ENCODE assay signal across 13 mouse cellular contexts in genomic region chr19:40411379-40411813, GRCm38 (mm10).
DNase-seq lines count a peak whose midpoint lies in the region; ATAC-seq and TF ChIP-seq lines count a peak whose summit lies in the region.
"Had no signal": no experiment of that assay in that cellular context is flagged by ENCODE, and none has a peak within 500 bp of the region (broad histone marks: within the 10 kb centered on the region; RNA-seq: fewer than 3 reads in every experiment).

No protein-coding gene starts in this region.

- no peaks in the 10 kb centered on the region for H3K36me3 ChIP-seq in heart, postnatal 0 days (replicated peaks; ENCODE audit: control insufficient read depth, insufficient read depth, low read length)
- H3K36me3 ChIP-seq in liver, postnatal 0 days (replicated peaks; ENCODE audit: insufficient read depth, low read length): no peaks in the 10 kb centered on the region
- H3K36me3 ChIP-seq in liver, embryonic 12.5 days: no peaks in the 10 kb centered on the region
- H3K36me3 ChIP-seq in limb, embryonic 14.5 days (ENCODE audit: control insufficient read depth, insufficient read depth, low read length): no peaks in the 10 kb centered on the region
- H3K36me3 ChIP-seq: embryonic facial prominence, embryonic 12.5 days; neural tube, embryonic 13.5 days had no signal

- peaks cover 50% of the 10 kb centered on the region for H3K4me1 ChIP-seq in heart, postnatal 0 days (ENCODE audit: control insufficient read depth, insufficient read depth)
- H3K4me1 ChIP-seq in liver, postnatal 0 days (ENCODE audit: insufficient read depth): peaks cover 40% of the 10 kb centered on the region
- peaks cover 31% of the 10 kb centered on the region for H3K4me1 ChIP-seq in liver, embryonic 12.5 days
- peaks cover 29% of the 10 kb centered on the region for H3K4me1 ChIP-seq in limb, embryonic 14.5 days (ENCODE audit: control insufficient read depth, insufficient read depth, low read length)

- TF ChIP-seq CTCF in heart, postnatal 0 days (IDR thresholded peaks at IDR 0.05; ENCODE audit: low read depth): no peak
- TF ChIP-seq CTCF in liver, postnatal 0 days (IDR thresholded peaks at IDR 0.05; ENCODE audit: low read depth): no peak

- ATAC-seq in heart, postnatal 0 days (ENCODE audit: insufficient read depth, low read depth): no peak
- no peak for ATAC-seq in liver, postnatal 0 days
- ATAC-seq in liver, embryonic 12.5 days: no peak
- no peak for ATAC-seq in limb, embryonic 14.5 days (ENCODE audit: low FRiP score, low read depth)

- no peak for TF ChIP-seq EP300 in heart, postnatal 0 days (IDR thresholded peaks at IDR 0.05; ENCODE audit: low read depth)
- no peak for TF ChIP-seq EP300 in liver, postnatal 0 days (IDR thresholded peaks at IDR 0.05; ENCODE audit: low read depth)

- DNase-seq in heart, postnatal 0 days (ENCODE audit: low spot score): no peak
- DNase-seq in heart, adult 9 months (ENCODE audit: low spot score in 2 of 2): no peak
- no peak for DNase-seq in liver, postnatal 0 days
- peak; percentile 56 for DNase-seq in cerebellum, adult 9-11 months
- no peak for DNase-seq in limb, embryonic 14.5 days (ENCODE audit: low spot score)
- DNase-seq in frontal cortex, adult 2 months (ENCODE audit: extremely low spot score in 1 of 2, low spot score in 1 of 2): no peak
- DNase-seq in adrenal gland, postnatal 36 days: no peak
- DNase-seq: kidney, postnatal 25 days; right cerebral cortex, postnatal 4 days; thymus, adult 2 months had no signal

- H3K27me3 ChIP-seq in heart, postnatal 0 days (ENCODE audit: control insufficient read depth, insufficient read depth, low read length): no peaks in the 10 kb centered on the region
- H3K27me3 ChIP-seq in liver, postnatal 0 days (ENCODE audit: insufficient read depth, low read length): no peaks in the 10 kb centered on the region
- no peaks in the 10 kb centered on the region for H3K27me3 ChIP-seq in liver, embryonic 12.5 days (replicated peaks)
- H3K27me3 ChIP-seq in limb, embryonic 14.5 days (ENCODE audit: control insufficient read depth, insufficient read depth, low read length): no peaks in the 10 kb centered on the region
- H3K27me3 ChIP-seq: embryonic facial prominence, embryonic 12.5 days; neural tube, embryonic 13.5 days had no signal

- H3K9ac ChIP-seq in heart, postnatal 0 days (replicated peaks; ENCODE audit: low read depth, low read length): no peak overlapping the region
- no peak overlapping the region for H3K9ac ChIP-seq in liver, postnatal 0 days (replicated peaks)
- H3K9ac ChIP-seq in liver, embryonic 12.5 days: no peak overlapping the region
- no peak overlapping the region for H3K9ac ChIP-seq in limb, embryonic 14.5 days (ENCODE audit: low read depth, low read length, severe bottlenecking)
- H3K9ac ChIP-seq: embryonic facial prominence, embryonic 12.5 days; neural tube, embryonic 13.5 days had no signal

- H3K4me3 ChIP-seq in heart, postnatal 0 days (ENCODE audit: low read depth, low read length): no peak overlapping the region
- H3K4me3 ChIP-seq in liver, postnatal 0 days (ENCODE audit: low read depth, low read length): no peak overlapping the region
- H3K4me3 ChIP-seq in liver, embryonic 12.5 days: no peak overlapping the region
- no peak overlapping the region for H3K4me3 ChIP-seq in limb, embryonic 14.5 days (replicated peaks; ENCODE audit: low read length)
- H3K4me3 ChIP-seq: embryonic facial prominence, embryonic 12.5 days; neural tube, embryonic 13.5 days had no signal

- no peaks in the 10 kb centered on the region for H3K9me3 ChIP-seq in heart, postnatal 0 days (replicated peaks; ENCODE audit: control insufficient read depth, low read length)
- no peaks in the 10 kb centered on the region for H3K9me3 ChIP-seq in liver, postnatal 0 days (ENCODE audit: low read length)
- H3K9me3 ChIP-seq in liver, embryonic 12.5 days (replicated peaks): no peaks in the 10 kb centered on the region
- no peaks in the 10 kb centered on the region for H3K9me3 ChIP-seq in limb, embryonic 14.5 days (ENCODE audit: control insufficient read depth, low read length)
- H3K9me3 ChIP-seq: embryonic facial prominence, embryonic 12.5 days; neural tube, embryonic 13.5 days had no signal

- H3K27ac ChIP-seq in heart, postnatal 0 days (ENCODE audit: low read depth): peak overlapping the region; percentile 56
- peak overlapping the region; percentile 46 for H3K27ac ChIP-seq in liver, postnatal 0 days (ENCODE audit: low read depth)
- no peak overlapping the region for H3K27ac ChIP-seq in liver, embryonic 12.5 days
- H3K27ac ChIP-seq in limb, embryonic 14.5 days (replicated peaks; ENCODE audit: low read depth, low read length): peak overlapping the region; percentile 55; the same call in 1 of the 2 replicates
- H3K27ac ChIP-seq: embryonic facial prominence, embryonic 12.5 days; neural tube, embryonic 13.5 days had no signal

- WGBS in heart, postnatal 0 days: 35% methylated on average over 6 of the region's 6 CpGs
- WGBS in liver, postnatal 0 days (ENCODE audit: insufficient replicate concordance): 77% methylated on average over 6 of the region's 6 CpGs
- WGBS in liver, embryonic 12.5 days (ENCODE audit: insufficient replicate concordance): 68% methylated on average over 6 of the region's 6 CpGs
- 44% methylated on average over 6 of the region's 6 CpGs for WGBS in limb, embryonic 14.5 days

- no peak for TF ChIP-seq POLR2A in limb, embryonic 14.5 days (IDR thresholded peaks at IDR 0.05; ENCODE audit: borderline replicate concordance, extremely low read depth, insufficient read depth, insufficient read length)

- H3K4me2 ChIP-seq in heart, postnatal 0 days (ENCODE audit: low read depth, low read length): no peak overlapping the region
- H3K4me2 ChIP-seq in liver, postnatal 0 days (ENCODE audit: low read depth, low read length): no peak overlapping the region
- no peak overlapping the region for H3K4me2 ChIP-seq in liver, embryonic 12.5 days
- H3K4me2 ChIP-seq in limb, embryonic 14.5 days (replicated peaks; ENCODE audit: low read depth, low read length, severe bottlenecking): no peak overlapping the region
- H3K4me2 ChIP-seq: embryonic facial prominence, embryonic 12.5 days; neural tube, embryonic 13.5 days had no signal
